ENCODE assay signal across 8 mouse cellular contexts in genomic region chr5:35893093-35893804, GRCm38 (mm10). TPM values are rescaled to one million over a fixed set of nuclear protein-coding genes. Genes with fewer than 3 reads are reported as not detected.
A peak's percentile ranks its signal among the peaks of the same experiment; 100 is the strongest.
DNase-seq lines count a peak whose midpoint lies in the region; TF ChIP-seq lines count a peak whose summit lies in the region.

Gene Afap1 (plus strand): TSS chr5:35893319.

- DNase-seq in adrenal gland, adult (ENCODE audit: inconsistent age in 2 of 2, low spot score in 1 of 2) = peak; percentile 100
- peak; percentile 96 for DNase-seq in embryo, embryonic 10 days (ENCODE audit: low spot score)
- peak; percentile 100 for DNase-seq in gastrocnemius, postnatal 10 days
- DNase-seq in hindlimb bud, embryonic 11.5 days (ENCODE audit: extremely low spot score, low read depth, low spot score) = peak; percentile 79
- DNase-seq in left cerebral cortex, adult 2 months (ENCODE audit: extremely low spot score in 1 of 2, low spot score in 2 of 2) = peak; percentile 98 to 99
- peak; percentile 97 for DNase-seq in retina, postnatal 7 days (ENCODE audit: low read depth, low spot score)
- peak; percentile 99 for DNase-seq in urinary bladder, adult 18-20 months (ENCODE audit: low spot score in 2 of 2)

- intact Hi-C loops in left cerebral cortex, adult 2 months (cut with DNase I) = loop anchor here (1.0 kb wide), 1 partner anchor 79 kb away; no protein-coding TSS in a partner anchor

- under 1% methylated on average over 49 of the region's 49 CpGs for WGBS in macrophage (ENCODE audit: missing documents)

- no peaks in the 10 kb centered on the region for H3K79me2 ChIP-seq in macrophage (ENCODE audit: inconsistent target)

- H3K27ac ChIP-seq in left cerebral cortex, adult 2 months = peak within 1 kb of the TSS; percentile 89
- H3K27ac ChIP-seq in macrophage = no peak within 1 kb of the TSS

- no peak; the same call in 1 of the 2 replicates for TF ChIP-seq CTCF in left cerebral cortex, adult 2 months (IDR thresholded peaks at IDR 0.05)

- H3K36me3 ChIP-seq in macrophage (ENCODE audit: inconsistent target) = no peaks in the 10 kb centered on the region

- H3K4me3 ChIP-seq in left cerebral cortex, adult 2 months = peak within 1 kb of the TSS; percentile 84
- H3K4me3 ChIP-seq in macrophage (ENCODE audit: inconsistent target) = peak within 1 kb of the TSS; percentile 27

RNA-seq across cellular contexts. Expression of gene Afap1, which starts in this region (rescaled TPM):
- 10 to 100 TPM; 18.6 to 25.9 TPM for total RNA-seq in gastrocnemius, postnatal 10 days (2021)
- 10 to 100 TPM; 28.8 to 31.5 TPM for total RNA-seq in left cerebral cortex, adult 2 months (2021)
- total RNA-seq in macrophage (2018; cell fraction: chromatin; rRNA removed) = 1 to 10 TPM in 20 of 26 experiments, under 1 TPM in 6; 0.46 to 4.7 (median 1.8) TPM
- total RNA-seq in macrophage (2018; cell fraction: cytosol; rRNA removed) = 1 to 10 TPM in 2 of 26 experiments, under 1 TPM in 24; 0.34 to 1.2 (median 0.67) TPM
- total RNA-seq in macrophage (2018; cell fraction: nucleus; rRNA removed) = 1 to 10 TPM in 14 of 26 experiments, under 1 TPM in 12; 0.50 to 3.5 (median 1.2) TPM
- polyA plus RNA-seq in macrophage (2018) = 0.36 to 0.86 TPM (median 0.67 TPM) in 3 replicates
